Mouse (Mus musculus) limb, embryonic 12.5 days (tissue): ENCODE results near the gene F2rl2. TPM values are rescaled to one million over a fixed set of nuclear protein-coding genes. Genes with fewer than 3 reads are reported as not detected.

Source experiments
- ATAC-seq: fragments of 200-750 bp; cut with Nextera tagmentation; 2 replicates; pipeline ENCODE4 v1.8.0; 2017; ENCODE audit warnings: low read depth, moderate TSS enrichment; ENCODE audit not compliant: insufficient number of reproducible peaks, insufficient read depth, low FRiP score, low TSS enrichment
- H3K27ac ChIP-seq: fragments of 300-500 bp; sonication (generic); 2 replicates; pipeline ENCODE4 v1.5.1; 2016; ENCODE audit warnings: mild to moderate bottlenecking, moderate library complexity
- H3K27me3 ChIP-seq: fragments of 300-500 bp; sonication (generic); 2 replicates; pipeline ENCODE4 v1.6.1; 2016; ENCODE audit warnings: mild to moderate bottlenecking, moderate library complexity
- H3K36me3 ChIP-seq: fragments of 300-500 bp; sonication (generic); 2 replicates; pipeline ENCODE4 v1.6.1; 2016; ENCODE audit warnings: mild to moderate bottlenecking, moderate library complexity
- H3K4me1 ChIP-seq: fragments of 300-500 bp; sonication (generic); replicated peaks from 2 replicates; pipeline ENCODE4 v1.6.1; 2016
- H3K4me2 ChIP-seq: fragments of 300-500 bp; sonication (generic); 2 replicates; pipeline ENCODE4 v1.6.1; 2016; ENCODE audit warnings: mild to moderate bottlenecking, moderate library complexity
- H3K4me3 ChIP-seq: fragments of 300-500 bp; sonication (generic); replicated peaks from 2 replicates; pipeline ENCODE4 v1.5.1; 2016; ENCODE audit warnings: mild to moderate bottlenecking
- H3K9ac ChIP-seq: fragments of 300-500 bp; sonication (generic); replicated peaks from 2 replicates; pipeline ENCODE4 v1.6.1; 2016; ENCODE audit warnings: mild to moderate bottlenecking, moderate library complexity
- H3K9me3 ChIP-seq: fragments of 300-500 bp; sonication (generic); 2 replicates; pipeline ENCODE4 v1.6.1; 2016; ENCODE audit warnings: mild to moderate bottlenecking, moderate library complexity
- WGBS: fragments of 180-500 bp; shearing (Covaris S2); methylation state at CpG from one replicate; pipeline ENCODE4 v1.1.7; 2016; 5-methylcytosine and 5-hydroxymethylcytosine counted together
- polyA plus RNA-seq: library from polyadenylated mRNA; unstranded; fragments of >200 nt; fragmentation: Nextera tagmentation; extraction: Ambion mirVana; gene quantifications from 2 replicates; pipeline ENCODE4 v1.2.1, GENCODE M21; 2016

Gene F2rl2
- polyA plus RNA-seq, 1 experiment from 2014 or later = 0.94 TPM

DNA sequence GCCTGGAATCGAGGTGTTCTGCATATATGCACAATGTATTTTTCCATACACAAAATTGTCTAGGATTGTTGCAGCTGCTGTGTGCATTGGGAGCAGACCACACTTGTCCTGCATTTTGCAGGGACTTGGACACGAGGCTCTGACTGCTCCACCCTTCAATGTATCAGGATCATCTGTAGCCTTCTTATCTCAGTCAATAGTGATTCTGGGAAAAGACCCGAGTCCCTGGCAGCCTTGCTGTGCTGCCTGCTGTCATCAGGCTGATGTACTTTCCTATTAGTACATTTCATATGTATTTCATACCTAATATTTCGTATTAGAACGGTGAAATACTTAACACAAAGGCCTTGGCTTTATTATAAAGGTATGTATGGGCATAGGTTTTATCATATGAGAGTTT is 26.1 kb upstream of the F2rl2 start:
- Histone ChIP-seq H3K4me3 (no peak overlapping the region), H3K27ac (no peak overlapping the region), H3K27me3 (no peaks in the 10 kb centered on the region), H3K4me2 (no peak overlapping the region), H3K9ac (no peak overlapping the region), H3K9me3 (no peaks in the 10 kb centered on the region), H3K36me3 (peaks cover 37% of the 10 kb centered on the region), H3K4me1 (no peaks in the 10 kb centered on the region)
- WGBS = 87% methylated on average over 5 of the region's 5 CpGs
- ATAC-seq = no peak

DNA sequence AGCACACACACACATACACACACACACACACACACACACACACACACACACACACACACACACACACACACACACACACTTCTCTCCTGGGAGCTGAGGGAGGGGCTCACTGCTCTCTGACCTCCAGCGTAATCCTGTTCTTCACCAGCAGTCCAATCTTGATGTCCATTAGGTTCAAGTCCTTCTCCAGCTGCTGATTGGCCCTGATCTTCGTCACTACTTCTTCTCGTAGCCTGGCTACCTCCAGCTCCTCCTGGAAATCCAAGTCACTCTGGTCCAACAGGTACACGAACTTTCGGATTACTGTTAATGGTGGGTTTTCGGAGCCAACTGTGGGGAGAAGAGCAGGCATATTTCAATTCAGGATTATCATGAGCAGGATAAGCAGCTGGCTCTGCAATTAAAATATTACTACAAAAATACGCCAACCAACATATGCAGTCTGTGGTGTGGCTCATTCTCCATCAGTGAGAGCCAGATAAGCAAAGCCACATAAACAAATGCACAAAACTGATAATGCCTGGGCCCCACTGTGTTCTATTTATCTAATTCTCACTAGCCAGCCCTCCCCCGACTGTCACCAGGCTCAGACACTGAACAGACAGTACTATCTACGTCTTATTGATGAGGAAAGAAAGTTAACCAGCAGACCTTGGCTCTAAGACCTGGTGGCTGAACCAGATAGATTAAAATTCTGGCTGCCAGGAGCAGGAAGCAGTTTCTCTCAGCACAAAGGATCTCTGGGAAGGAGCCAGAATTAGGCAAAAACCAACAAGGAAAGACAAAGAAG is 25.4 kb upstream of the F2rl2 start:
- H3K27me3 ChIP-seq = no peaks in the 10 kb centered on the region
- H3K4me1 ChIP-seq = no peaks in the 10 kb centered on the region
- H3K27ac ChIP-seq = no peak overlapping the region
- no peak overlapping the region for H3K4me2 ChIP-seq
- peaks cover 37% of the 10 kb centered on the region for H3K36me3 ChIP-seq
- 80% methylated on average over 9 of the region's 9 CpGs for WGBS
- ATAC-seq = no peak
- no peaks in the 10 kb centered on the region for H3K9me3 ChIP-seq
- H3K4me3 ChIP-seq = no peak overlapping the region
- no peak overlapping the region for H3K9ac ChIP-seq

DNA sequence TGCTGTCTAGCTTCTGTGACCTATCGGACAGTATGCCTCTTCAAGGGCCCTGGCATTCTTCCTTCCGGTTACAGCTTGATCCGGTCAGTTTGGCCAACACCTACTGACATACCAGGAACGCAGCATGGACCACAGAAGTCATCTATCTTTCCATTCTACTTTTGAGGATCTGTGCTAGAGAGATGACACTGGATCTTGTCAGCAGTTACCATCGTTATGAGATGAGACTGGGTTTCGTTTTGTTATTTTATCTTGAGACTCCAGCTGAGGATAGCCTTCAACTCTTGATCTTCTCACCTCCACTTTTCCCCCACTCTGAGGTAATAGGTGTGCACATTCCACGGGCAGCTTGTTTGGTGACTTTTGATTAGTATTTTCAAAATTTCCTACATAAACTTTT is 24.3 kb upstream of the F2rl2 start:
- no peaks in the 10 kb centered on the region for H3K4me1 ChIP-seq
- no peaks in the 10 kb centered on the region for H3K9me3 ChIP-seq
- no peak overlapping the region for H3K9ac ChIP-seq
- no peak overlapping the region for H3K4me2 ChIP-seq
- H3K27ac ChIP-seq = no peak overlapping the region
- H3K27me3 ChIP-seq = no peaks in the 10 kb centered on the region
- no peak for ATAC-seq
- 89% methylated on average over 7 of the region's 7 CpGs for WGBS
- H3K36me3 ChIP-seq = peaks cover 37% of the 10 kb centered on the region
- no peak overlapping the region for H3K4me3 ChIP-seq

DNA sequence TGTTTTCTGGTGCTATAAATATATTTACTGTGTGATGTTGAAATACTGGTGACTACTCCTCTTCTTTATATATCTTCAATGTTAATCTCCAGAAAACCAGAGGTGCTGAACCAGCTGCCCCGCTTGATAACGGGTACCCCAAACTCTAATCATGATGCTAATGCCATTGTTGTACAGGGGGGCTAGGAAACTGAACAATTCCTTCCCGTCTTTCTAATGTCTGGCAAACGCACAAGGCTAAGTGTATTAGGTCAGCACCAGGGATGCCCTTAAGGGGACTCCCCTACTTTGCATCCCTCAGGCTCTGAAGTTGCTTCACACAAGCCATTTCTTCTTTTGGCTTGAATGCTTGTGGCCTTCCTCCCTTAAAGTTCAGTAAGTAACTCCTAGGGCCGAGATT is 17.6 kb upstream of the F2rl2 start:
- WGBS = 76% methylated on average over 5 of the region's 5 CpGs

DNA sequence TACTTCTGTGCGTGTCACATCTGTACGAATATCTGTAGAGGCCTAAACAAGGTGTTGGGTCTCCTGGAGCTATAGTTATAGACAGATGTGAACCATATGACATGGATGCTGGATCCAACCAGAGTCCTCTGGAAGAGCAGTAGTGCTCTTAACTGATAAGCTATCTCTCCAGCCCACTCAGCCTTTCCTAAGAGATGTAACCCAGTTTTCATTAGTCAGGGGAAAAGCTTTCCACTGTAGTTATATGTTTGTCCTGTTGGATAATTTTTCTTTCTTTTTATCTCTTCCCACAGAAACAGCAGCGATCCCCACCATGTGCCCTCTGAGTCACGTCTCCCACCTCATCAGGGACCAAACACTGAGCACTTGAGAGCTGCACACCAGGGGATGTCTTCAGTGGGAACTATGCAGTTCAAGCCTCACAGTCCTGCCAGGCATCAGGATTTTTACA is 17.1 kb upstream of the F2rl2 start:
- H3K9ac ChIP-seq = no peak overlapping the region
- no peaks in the 10 kb centered on the region for H3K27me3 ChIP-seq
- no peak overlapping the region for H3K4me2 ChIP-seq
- H3K4me1 ChIP-seq = no peaks in the 10 kb centered on the region
- 77% methylated on average over 4 of the region's 4 CpGs for WGBS
- ATAC-seq = no peak
- H3K36me3 ChIP-seq = peaks cover 23% of the 10 kb centered on the region
- H3K27ac ChIP-seq = no peak overlapping the region
- no peak overlapping the region for H3K4me3 ChIP-seq
- no peaks in the 10 kb centered on the region for H3K9me3 ChIP-seq

More for the DNA sequence above, 17.6 kb upstream of the F2rl2 start:
- Histone ChIP-seq H3K9ac (no peak overlapping the region), H3K4me1 (no peaks in the 10 kb centered on the region), H3K4me3 (no peak overlapping the region), H3K27ac (no peak overlapping the region), H3K4me2 (no peak overlapping the region), H3K27me3 (no peaks in the 10 kb centered on the region), H3K36me3 (peaks cover 21% of the 10 kb centered on the region), H3K9me3 (no peaks in the 10 kb centered on the region)
- ATAC-seq = no peak

DNA sequence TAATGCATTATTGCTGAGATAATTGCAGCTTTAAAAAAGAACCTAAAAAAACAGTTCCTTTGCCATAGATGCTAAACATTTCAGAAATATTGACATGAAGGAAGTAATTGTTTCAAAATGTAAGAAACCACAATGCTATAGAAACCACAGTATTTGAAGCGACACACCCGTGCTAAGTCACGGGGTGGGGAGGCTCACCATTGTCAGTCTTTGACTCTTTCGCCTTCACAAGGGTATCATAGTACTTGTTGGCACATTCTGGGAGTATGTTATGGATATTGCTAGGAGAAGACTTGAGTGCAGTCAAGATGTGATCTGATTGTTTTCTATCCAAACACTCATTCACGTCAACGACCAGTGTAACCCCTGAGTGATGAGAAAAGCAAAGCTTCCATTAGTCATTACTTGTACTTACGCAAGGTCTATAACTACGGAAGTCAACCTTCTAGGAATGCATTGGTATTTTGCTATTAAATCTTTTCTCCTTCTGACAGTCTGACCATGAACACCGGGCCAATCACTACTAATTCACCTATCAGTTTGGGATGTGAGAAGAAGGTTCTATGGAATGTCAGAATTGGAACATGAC is 11.9 kb upstream of the F2rl2 start:
- H3K9me3 ChIP-seq = no peaks in the 10 kb centered on the region
- peaks cover 21% of the 10 kb centered on the region for H3K36me3 ChIP-seq
- H3K4me2 ChIP-seq = no peak overlapping the region
- no peaks in the 10 kb centered on the region for H3K27me3 ChIP-seq
- H3K27ac ChIP-seq = no peak overlapping the region
- ATAC-seq = no peak
- H3K9ac ChIP-seq = no peak overlapping the region
- H3K4me1 ChIP-seq = no peaks in the 10 kb centered on the region
- no peak overlapping the region for H3K4me3 ChIP-seq
- WGBS = 93% methylated on average over 9 of the region's 9 CpGs

DNA sequence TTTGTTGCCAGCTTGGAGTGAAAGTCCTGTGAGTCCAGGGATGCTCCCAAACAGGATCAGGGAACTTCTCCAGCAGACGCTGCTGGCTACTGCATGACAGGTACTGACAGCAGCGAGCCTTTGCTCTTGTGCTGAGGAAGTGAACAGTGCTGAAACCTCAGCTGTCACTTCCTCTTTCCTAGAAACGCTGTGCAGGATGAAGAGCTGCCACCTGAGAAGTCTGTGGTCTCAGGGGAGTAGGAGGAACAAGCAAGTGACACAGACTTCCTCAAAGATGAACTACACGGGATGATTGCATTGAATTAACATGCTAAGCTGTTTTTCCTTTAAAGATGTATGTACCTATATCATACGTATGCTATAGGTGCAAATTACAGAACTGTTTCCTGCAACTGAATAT is 10.9 kb upstream of the F2rl2 start:
- ATAC-seq = no peak
- H3K27ac ChIP-seq = no peak overlapping the region
- H3K9me3 ChIP-seq = no peaks in the 10 kb centered on the region
- H3K36me3 ChIP-seq = peaks cover 21% of the 10 kb centered on the region
- WGBS = 77% methylated on average over 5 of the region's 5 CpGs
- no peak overlapping the region for H3K4me2 ChIP-seq
- no peaks in the 10 kb centered on the region for H3K27me3 ChIP-seq
- H3K9ac ChIP-seq = no peak overlapping the region
- H3K4me3 ChIP-seq = no peak overlapping the region
- no peaks in the 10 kb centered on the region for H3K4me1 ChIP-seq

DNA sequence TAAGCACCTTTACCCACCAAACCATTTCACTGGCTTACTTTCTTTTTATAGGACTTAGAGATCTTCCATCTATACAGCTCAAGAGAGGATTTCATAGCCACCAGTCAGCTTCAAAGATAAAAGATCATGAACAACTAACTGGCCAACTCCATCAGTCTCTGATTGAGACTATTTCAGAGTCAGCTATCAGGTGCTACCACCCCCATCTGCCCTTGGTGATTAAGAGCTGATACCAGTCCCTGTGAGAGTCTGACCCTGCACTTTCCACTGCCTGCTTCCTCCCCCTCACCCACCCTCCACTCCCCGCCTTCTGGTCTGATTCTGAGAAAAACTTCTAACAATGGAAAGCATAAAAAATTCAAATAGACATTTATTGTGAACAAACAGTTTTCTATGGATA is 8.1 kb upstream of the F2rl2 start:
- H3K27me3 ChIP-seq = no peaks in the 10 kb centered on the region
- no peak overlapping the region for H3K9ac ChIP-seq
- H3K4me2 ChIP-seq = no peak overlapping the region
- no peak overlapping the region for H3K27ac ChIP-seq
- 87% methylated on average over 1 of the region's 1 CpGs for WGBS
- no peak overlapping the region for H3K4me3 ChIP-seq
- H3K4me1 ChIP-seq = peaks cover 6% of the 10 kb centered on the region; the same call in 1 of the 2 replicates
- peaks cover 6% of the 10 kb centered on the region; the same call in 1 of the 2 replicates for H3K36me3 ChIP-seq
- no peaks in the 10 kb centered on the region for H3K9me3 ChIP-seq
- ATAC-seq = no peak

DNA sequence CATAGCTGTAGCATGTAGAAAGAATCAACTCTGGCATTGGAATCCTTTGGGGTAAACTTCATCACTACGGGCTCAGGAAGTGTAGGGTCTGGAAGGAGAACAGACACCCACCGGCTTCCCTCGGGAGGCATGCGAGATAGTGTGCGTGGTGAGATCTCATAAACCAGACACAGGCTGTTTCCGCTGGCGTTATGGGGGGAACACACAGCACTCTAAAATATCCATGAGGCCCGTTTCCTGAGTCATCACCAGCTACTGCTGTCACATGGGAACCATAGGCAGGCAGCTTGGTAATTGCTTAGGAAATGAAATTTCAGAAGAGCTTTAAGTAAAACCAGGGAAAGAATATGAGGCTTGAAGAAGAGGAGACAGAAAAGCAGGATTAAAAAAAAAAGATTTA is 4.5 kb upstream of the F2rl2 start:
- 52% methylated on average over 8 of the region's 8 CpGs for WGBS
- Histone ChIP-seq H3K4me1 (peaks cover 6% of the 10 kb centered on the region; the same call in 1 of the 2 replicates), H3K9ac (no peak overlapping the region), H3K4me3 (no peak overlapping the region), H3K9me3 (no peaks in the 10 kb centered on the region), H3K27ac (no peak overlapping the region), H3K27me3 (no peaks in the 10 kb centered on the region), H3K4me2 (no peak overlapping the region), H3K36me3 (no peaks in the 10 kb centered on the region)
- no peak for ATAC-seq

DNA sequence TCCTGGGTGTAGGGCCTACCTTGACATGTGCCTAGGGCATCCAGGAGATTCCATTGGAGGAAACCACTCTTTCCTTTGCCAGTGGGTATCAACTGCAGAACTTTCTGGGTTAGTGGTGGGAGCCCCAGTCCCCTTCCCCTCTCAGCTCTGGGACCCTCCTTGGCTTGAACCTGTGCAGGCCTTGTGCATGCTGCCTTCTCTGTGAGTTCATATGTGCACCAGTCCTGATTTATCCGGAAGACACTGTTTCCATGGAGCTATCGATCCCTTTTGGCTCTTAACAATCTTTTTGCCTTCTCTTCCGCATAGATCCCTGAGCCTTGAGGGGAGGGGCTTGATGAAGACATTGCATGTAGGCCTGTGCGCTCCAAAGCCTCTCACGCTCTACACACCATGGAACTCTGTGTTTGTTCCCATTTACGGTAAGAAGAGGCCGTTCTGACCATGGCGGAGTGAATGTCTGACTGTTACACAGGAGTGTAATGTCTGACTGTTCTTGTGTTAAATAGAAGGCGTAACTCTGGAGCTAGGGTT is 466 bp upstream of the F2rl2 start:
- H3K4me2 ChIP-seq = no peak overlapping the region
- H3K36me3 ChIP-seq = no peaks in the 10 kb centered on the region
- no peak for ATAC-seq
- no peak overlapping the region for H3K9ac ChIP-seq
- no peaks in the 10 kb centered on the region for H3K27me3 ChIP-seq
- no peak overlapping the region for H3K4me3 ChIP-seq
- peaks cover 6% of the 10 kb centered on the region; the same call in 1 of the 2 replicates for H3K4me1 ChIP-seq
- no peaks in the 10 kb centered on the region for H3K9me3 ChIP-seq
- WGBS = 95% methylated on average over 9 of the region's 9 CpGs
- no peak overlapping the region for H3K27ac ChIP-seq

DNA sequence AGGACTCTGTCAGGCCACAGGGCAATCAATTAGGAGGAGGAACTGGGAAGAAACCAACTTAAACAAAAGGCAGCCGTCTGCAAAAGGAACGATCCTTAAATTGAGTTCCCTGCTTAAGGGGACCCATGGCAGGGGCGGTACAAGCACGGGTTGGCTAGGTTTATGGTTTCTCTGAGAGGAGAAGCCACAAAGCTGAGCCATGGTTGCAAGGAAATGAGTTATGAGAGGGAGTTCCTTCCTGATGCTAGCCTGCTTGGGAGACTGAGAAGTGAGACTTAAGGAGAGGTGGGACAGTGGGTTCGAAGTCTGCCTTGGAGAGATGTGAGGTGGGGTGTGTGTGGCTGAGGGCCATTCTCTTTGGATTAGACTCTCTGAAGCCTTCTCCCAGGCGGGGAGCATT is 1.2 kb downstream of the F2rl2 start:
- no peak overlapping the region for H3K4me3 ChIP-seq
- ATAC-seq = no peak
- no peaks in the 10 kb centered on the region for H3K27me3 ChIP-seq
- H3K9ac ChIP-seq = no peak overlapping the region
- H3K27ac ChIP-seq = no peak overlapping the region
- no peaks in the 10 kb centered on the region for H3K9me3 ChIP-seq
- no peaks in the 10 kb centered on the region for H3K4me1 ChIP-seq
- H3K36me3 ChIP-seq = no peaks in the 10 kb centered on the region
- H3K4me2 ChIP-seq = no peak overlapping the region
- 44% methylated on average over 6 of the region's 6 CpGs for WGBS
